Mouse (Mus musculus) liver, adult (tissue): ENCODE measurements around the gene Jade2.

Experiments used
- GATA4 ChIP-seq: IDR thresholded peaks from 2 replicates; pipeline ENCODE4 v1.6.1; 2014; ENCODE audit warnings: mild to moderate bottlenecking, low read length; ENCODE audit not compliant: insufficient replicate concordance

Jade2 gene

DNA sequence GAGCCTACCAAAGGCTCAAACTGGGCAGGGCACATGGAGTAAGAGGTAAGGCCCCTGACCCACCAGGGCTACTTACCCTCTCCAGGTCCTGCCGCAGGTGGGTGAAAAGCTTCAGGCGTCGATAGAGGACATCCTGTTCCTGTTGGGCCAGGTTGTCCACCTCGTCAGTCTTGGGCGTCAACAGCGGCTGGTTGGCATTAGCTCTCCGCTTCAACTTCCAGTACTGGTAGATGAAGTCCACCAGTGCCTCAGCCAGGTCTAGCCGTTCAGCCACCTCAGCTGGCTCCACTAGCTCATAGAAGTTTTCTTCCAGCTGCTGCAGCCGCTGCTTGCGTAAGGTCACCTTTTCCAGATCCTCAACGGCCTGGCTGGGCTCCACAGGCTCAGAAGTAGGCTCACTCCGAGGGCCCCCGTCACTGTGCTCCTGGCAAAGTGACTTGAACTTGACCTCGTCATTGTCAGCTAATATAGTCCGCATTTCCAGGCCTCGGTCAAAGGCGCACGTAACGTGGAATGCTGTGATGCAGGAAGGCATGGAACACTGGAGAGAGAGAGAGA lies 32.5 kb downstream of the Jade2 start:
- TF ChIP-seq GATA4 = no peak

DNA sequence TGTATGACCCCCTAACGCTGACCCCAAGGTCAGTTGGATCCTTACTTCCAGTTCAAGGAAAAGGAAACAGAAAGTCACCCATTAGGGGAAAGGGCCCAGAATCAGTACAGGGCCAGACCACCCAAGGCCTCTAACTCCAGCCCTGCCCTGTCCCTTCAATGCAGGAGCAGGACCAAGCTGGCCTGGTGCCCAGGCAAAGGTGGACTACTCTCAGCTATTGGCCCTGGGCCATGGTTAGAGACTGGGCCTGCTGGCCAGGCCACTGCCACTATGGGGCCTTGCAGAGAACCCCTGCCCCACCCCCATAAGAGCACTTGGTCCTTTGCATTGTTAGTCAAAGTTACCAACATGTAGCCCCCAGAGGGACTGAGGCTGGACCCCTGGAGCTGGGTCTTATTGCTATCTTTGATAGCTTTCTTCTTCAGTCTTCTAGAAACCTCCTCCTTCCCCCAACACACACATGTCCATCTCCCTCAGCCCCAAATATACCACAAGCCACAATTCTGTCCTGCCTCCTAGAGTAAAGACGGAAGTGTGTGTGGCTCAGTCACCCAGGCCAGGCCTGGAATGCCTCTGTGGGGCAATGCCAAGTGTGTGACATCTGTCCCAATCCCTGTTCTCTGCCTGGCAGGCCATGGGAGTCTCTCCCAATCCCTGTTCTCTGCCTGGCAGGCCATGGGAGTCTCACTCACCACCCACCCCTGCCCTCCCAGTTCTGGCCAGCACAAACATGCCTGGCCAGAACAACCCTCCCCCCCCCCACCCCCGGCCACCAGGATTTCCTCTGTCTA lies 33.3 kb downstream of the Jade2 start:
- TF ChIP-seq GATA4 = no peak

DNA sequence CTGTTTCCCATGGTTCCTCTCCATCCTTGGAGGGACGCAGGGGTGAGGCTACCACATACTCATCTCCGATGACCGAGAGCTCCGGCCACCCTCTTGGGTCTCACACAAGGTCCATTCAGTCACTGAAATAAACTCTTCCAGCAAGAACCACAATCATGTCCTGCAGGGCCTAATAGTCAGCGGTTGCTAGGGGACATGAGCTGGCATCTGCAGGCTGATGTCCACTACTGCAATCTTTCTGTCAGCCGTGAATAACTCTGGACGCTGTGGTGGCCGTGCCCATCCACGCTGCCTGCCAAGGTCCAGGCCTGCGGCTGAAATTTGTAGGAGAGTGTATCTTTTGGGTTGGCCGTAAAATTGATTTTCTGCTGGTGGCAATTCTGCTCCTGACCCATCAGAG lies 34.2 kb downstream of the Jade2 start:
- TF ChIP-seq GATA4 = no peak

DNA sequence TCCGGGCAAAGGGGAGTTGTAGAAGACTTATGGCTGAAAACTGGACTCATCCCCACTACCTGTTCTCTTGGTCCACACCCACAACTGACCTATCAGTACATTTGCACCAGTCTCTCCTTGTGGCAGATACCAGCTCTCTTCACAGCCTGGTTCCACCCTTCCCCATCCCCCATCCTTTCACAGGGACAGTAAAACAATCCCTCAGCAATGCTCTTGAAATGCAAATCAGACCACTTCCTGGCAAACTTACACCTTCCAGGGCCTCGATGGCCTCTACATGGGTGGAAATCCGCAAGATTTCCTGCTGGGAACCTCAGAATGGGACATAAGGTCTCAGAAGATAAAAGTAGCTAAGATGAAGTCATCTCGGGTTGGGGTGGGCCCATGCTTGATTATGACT lies 34.7 kb downstream of the Jade2 start:
- TF ChIP-seq GATA4 = no peak

DNA sequence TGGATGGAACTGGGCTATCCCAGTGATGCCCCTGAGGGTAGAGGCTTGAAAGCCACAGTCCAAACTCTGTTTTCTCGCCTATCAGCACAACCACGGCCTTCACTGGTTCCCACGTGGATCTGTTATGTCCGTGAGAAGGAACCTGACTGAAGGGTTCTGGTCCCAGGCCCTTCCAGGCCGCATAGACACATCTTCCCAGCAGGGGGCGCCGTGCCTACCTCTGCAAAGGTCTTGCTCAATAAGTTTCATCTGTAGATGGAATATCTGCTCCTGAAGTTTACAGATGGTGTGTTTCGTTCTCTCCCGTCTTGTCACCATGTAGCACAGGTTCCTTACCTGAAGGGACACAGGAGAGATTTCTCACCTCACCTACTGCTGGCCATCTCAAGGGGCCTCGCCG lies 36.6 kb downstream of the Jade2 start:
- TF ChIP-seq GATA4 = no peak

DNA sequence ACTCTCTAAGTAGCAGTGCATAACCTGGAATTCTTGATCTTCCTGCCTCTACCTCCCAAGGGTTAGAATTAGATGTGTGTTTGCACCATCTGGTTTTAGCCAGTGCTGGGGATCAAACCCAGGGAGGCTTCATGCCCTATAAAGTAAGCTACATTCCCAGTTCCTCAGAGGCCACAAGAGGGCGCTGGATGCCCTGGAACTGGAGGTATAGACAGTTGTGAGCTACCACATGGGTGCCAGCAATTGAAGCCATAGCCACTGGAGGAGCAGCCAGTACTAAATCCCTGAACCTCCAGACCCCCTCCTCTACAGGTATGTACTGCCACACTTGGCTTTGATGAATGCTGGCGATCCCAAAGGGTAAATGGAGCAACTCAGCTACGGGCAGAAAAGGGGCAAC lies 37.5 kb downstream of the Jade2 start:
- TF ChIP-seq GATA4 = no peak

DNA sequence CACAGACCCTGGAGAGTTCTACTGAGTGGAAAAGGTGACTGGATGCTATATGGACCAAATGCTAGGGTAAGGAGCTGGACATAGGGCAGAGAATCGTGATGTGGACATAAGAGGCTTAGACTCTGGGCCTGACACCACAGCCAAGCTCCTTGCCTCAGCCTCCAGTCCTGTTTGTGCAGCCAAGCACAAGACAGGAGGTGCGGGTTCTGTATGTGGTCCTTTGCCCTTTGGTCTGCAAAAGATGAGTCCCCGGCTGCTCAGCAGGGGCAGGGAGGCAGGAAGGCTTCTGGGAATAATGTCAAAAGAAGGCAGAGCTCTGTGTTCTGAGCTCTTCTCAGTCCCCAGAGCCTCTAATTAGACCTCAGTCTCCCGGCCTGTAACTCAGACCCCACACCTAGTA lies 38.6 kb downstream of the Jade2 start:
- no peak for TF ChIP-seq GATA4

DNA sequence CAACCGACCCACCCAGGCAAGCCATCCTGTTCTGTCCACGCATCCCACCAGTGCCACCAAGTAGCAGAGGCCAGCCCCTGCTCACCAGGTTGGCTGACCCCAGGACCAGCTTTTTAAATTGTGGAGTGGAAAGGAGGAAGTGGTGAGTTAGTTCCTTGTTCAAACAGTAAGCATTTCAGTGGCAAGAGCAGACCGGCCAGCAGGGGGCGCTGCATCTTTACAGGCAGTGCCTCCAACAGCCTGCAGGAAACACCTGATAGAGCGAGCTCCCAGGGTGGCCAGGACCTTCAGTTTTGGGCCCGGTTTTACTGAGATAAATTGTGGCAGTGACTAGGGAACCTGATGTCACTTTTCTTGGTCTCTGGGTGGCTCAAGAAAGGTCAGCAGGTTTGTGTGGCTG lies 39.7 kb downstream of the Jade2 start:
- TF ChIP-seq GATA4 = no peak

DNA sequence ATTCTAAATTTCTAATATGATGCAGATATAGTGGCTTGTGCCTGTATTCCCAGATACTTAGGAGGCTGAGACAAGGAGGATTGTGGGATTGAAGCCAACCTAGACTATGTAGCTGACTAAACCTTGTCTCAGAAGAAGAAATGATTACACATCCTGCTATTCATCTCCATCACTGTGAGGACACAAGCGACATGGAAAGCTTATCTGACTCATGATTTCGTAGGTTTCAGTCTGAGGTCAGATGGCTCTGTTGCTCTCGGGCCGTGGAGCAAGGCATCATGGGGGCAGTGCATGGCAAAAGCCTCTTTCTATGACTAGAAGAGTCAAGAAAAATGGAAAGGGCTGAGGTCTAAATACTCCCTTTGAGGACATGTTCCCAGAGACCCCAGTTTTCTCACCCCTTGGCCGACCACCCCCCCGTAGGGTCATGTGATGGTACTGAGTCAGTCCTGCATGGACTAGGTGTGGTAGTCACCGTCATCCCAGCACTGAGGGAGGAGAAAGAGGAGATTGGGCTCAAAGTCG lies 45.4 kb downstream of the Jade2 start:
- no peak for TF ChIP-seq GATA4

DNA sequence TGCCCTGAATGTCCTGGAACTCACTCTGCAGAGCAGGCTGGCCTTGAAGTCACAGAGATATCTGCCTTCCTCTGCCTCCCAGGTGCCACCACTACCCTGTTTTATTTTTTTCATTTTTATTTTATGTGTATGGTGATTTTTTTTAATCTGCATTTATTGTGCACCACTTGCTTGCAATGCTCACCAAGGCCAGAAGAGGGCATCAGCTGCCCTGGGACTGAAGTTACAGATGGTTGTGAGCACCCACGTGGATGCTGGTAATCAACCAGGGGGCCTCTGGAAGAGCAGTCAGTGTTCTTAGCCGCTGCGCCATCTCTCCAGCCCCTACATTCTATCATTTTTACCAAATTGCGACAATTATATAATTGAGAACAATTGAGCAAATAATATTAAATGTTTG lies 46.2 kb downstream of the Jade2 start:
- TF ChIP-seq GATA4 = no peak

DNA sequence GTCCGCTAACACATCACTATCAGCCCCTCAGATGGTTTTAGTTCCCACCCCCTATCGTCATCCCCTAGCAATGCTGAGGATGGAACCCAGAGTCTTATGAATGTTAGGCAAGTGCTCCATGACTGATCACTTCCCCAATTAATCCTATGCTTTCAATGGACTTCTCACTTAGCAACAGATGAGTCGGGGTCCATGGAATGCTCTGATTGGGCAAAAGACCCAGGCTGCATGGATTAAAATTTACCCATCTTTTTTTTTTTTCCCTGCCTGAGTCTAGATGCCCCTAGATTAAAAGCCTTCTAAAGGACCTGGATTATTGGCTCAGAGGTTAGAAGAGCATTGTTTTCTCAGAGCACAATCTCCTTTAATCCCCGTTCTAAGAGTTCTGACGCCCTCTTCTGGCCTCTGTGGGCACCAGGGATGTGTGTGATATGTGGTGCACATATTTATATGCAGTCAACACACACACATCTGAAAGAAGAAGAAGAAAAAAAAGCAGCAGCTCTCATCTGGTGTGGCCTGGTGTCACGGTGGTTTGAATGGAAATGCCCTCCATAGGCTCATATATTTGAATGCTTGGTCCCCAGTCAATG lies 47.7 kb downstream of the Jade2 start:
- no peak for TF ChIP-seq GATA4

DNA sequence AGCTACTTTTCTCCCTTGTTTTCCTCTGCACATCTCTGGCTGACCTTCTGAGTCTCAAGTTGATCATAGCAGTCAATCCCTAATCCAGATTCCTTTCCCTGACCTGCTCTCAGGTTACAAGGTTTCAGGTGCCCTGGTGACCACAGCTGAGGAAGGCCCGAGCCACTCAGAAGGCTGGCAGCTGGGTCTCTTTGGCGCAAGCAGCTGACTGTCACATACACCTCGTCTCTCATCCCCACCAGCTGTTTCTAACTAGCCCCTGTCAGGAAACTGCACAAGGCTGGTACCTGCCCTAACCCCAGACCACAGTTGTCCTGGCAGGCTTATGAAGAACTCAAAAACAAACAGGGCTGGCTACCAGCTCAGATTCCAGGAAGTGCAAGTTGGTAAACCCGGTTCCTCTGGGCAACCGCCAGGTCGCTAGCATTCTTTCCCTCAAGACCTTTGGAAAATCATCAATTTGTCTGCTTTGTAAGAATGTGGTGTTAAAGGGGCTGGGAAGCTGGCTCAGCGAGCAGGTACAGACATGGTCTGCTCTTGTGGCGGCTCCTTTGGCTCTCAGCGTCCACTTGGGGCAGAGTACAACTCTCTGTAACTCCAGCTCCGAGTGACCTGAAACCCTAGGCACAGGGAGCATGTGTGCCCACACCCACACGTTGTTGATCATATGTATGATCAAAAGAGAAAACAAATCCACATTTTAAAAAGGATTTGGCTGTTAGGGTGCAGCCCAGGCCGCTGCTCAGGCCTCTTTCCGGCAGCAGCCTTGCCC lies 50.2 kb downstream of the Jade2 start:
- TF ChIP-seq GATA4 = no peak

DNA sequence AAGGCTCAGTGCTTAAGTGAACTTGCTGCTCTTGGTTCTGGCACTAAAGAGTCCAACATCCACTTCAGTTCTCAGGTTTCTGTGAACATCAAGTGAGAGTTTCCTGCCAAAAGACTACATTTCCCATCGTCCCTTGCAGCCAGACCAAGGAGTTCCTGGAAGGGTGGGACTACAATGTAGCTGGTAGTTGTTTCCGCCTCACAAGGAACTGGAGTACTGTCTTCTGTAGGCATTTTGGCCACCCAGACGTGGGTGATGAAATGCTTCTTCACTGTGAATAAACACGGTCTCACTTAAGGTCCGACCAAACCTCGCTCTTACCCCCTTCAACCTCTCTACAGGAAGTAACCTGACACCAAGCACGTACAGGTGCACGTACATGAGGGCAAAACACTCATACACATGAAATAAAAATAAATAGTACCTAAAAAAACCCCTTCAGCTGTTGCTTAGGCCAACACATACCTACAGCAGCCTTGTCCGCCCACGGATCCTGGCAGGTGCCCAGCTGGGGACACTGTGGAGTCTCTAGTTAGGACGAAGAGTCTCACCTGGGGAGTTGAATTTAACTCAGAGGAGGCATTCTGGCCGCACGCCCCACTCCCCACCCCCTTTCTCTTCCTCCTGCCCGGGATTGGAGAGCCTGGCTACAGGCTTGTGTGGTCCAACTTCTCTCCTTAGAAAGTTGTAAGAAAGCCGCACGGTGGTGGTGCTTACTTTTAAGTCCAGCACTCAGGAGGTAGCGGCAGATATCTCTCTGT lies 52.1 kb downstream of the Jade2 start:
- TF ChIP-seq GATA4 = no peak

DNA sequence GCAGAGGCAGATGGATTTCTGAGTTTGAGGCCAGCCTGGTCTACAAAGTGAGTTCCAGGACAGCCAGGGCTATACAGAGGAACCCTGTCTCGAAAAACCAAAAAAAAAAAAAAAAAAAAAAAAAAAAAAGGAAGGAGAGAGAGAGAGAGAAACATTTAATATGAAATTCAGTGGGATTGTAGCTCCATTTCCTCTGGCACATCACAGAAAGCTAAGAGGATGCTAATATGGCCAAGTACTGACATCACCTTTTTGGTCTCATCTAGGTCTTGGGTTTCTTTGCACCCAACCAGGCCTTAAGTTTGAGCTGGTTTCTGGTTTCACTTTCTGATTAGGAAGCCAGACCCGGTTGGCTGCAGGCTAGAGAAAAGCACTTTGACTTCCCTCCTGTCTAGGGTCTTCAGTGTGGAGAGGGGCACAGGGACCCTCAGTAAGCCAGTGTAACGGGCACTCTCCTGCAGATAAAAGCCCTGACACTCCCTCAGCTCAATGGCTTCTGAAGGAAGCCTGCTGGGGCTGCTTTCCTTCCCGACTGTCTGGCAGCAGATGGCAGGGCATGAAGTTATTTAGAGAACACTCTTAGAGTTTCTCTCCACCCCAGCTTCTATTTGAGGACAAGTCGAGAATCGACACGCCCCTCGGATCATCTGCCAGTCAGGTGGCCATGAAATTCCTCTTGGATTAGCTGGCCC lies 56.7 kb downstream of the Jade2 start:
- TF ChIP-seq GATA4 = no peak
